Mouse (Mus musculus): ENCODE measurements around the gene Rbms2.
"Not testable (repeated sequence)": the region's sequence is repeated elsewhere in the genome, so short reads cannot be mapped to it uniquely, and the experiment has no call there.

Rbms2 gene

GRCm38 (mm10) chr10:128179989-128180388, at the start of gene Rbms2:
TSS of gene Rbms2 (minus strand) at chr10:128180297.
- DNase-seq (ENCODE audit: low read depth, low spot score), result no peak

- DNase-seq (ENCODE audit: low read depth, low spot score), result no peak
Observed at GRCm38 (mm10) chr10:128228009-128228408, 47.9 kb upstream of the Rbms2 start.

- no peak for DNase-seq (ENCODE audit: low read depth, low spot score)
Observed at GRCm38 (mm10) chr10:128227592-128227991, 47.5 kb upstream of the Rbms2 start.

GRCm38 (mm10) chr10:128225538-128225937, 45.4 kb upstream of the Rbms2 start, which contains the start of gene Mip:
TSS of gene Mip (plus strand) at chr10:128225838.
- no peak for DNase-seq (ENCODE audit: low read depth, low spot score)

- DNase-seq (ENCODE audit: low read depth, low spot score), result no peak
Observed at GRCm38 (mm10) chr10:128225064-128225463, 45.0 kb upstream of the Rbms2 start.

- DNase-seq (ENCODE audit: low read depth, low spot score), result no peak
Observed at GRCm38 (mm10) chr10:128221533-128222286, 41.6 kb upstream of the Rbms2 start.

- no peak for DNase-seq (ENCODE audit: low read depth, low spot score)
Observed at GRCm38 (mm10) chr10:128218387-128219117, 38.5 kb upstream of the Rbms2 start.

GRCm38 (mm10) chr10:128214981-128215380, 34.9 kb upstream of the Rbms2 start:
- no peak for DNase-seq (ENCODE audit: low read depth, low spot score)

GRCm38 (mm10) chr10:128214112-128214511, 34.0 kb upstream of the Rbms2 start:
- DNase-seq (ENCODE audit: low read depth, low spot score), result not testable (repeated sequence)

- DNase-seq (ENCODE audit: low read depth, low spot score), result peak; percentile 46
Observed at GRCm38 (mm10) chr10:128212871-128213323, 32.8 kb upstream of the Rbms2 start.

- no peak for DNase-seq (ENCODE audit: low read depth, low spot score)
Observed at GRCm38 (mm10) chr10:128212148-128212547, 32.1 kb upstream of the Rbms2 start.

GRCm38 (mm10) chr10:128211390-128212108, 31.5 kb upstream of the Rbms2 start, which contains the start of gene Spryd4:
TSS of gene Spryd4 (minus strand) at chr10:128211807.
- peak; percentile 87 for DNase-seq (ENCODE audit: low read depth, low spot score)

GRCm38 (mm10) chr10:128210954-128211353, 30.9 kb upstream of the Rbms2 start:
- no peak for DNase-seq (ENCODE audit: low read depth, low spot score)

- DNase-seq (ENCODE audit: low read depth, low spot score), result no peak
Observed at GRCm38 (mm10) chr10:128210131-128210530, 30.0 kb upstream of the Rbms2 start.

GRCm38 (mm10) chr10:128209311-128210009, 29.4 kb upstream of the Rbms2 start:
- DNase-seq (ENCODE audit: low read depth, low spot score), result no peak

GRCm38 (mm10) chr10:128208326-128208725, 28.2 kb upstream of the Rbms2 start:
- no peak for DNase-seq (ENCODE audit: low read depth, low spot score)

- DNase-seq (ENCODE audit: low read depth, low spot score), result no peak
Observed at GRCm38 (mm10) chr10:128204941-128205340, 24.8 kb upstream of the Rbms2 start.

- DNase-seq (ENCODE audit: low read depth, low spot score), result no peak
Observed at GRCm38 (mm10) chr10:128201856-128202255, 21.8 kb upstream of the Rbms2 start.

- peak; percentile 27 for DNase-seq (ENCODE audit: low read depth, low spot score)
Observed at GRCm38 (mm10) chr10:128194551-128195461, 14.7 kb upstream of the Rbms2 start.

- peak; percentile 92 for DNase-seq (ENCODE audit: low read depth, low spot score)
Observed at GRCm38 (mm10) chr10:128194024-128194550, 14.0 kb upstream of the Rbms2 start, which contains the start of gene Gls2. TSS of gene Gls2 (plus strand) at chr10:128194457.
